Mouse (Mus musculus) hindbrain, embryonic 11.5 days (tissue): ENCODE data around the gene Alcam. TPM values are rescaled to one million over a fixed set of nuclear protein-coding genes. Genes with fewer than 3 reads are reported as not detected.

ENCODE experiments used
- ATAC-seq: fragments of 200-750 bp; cut with Nextera tagmentation; 2 replicates; pipeline ENCODE4 v1.8.0; 2017; ENCODE audit warnings: mild to moderate bottlenecking, moderate TSS enrichment, moderate library complexity; ENCODE audit not compliant: low FRiP score
- DNase-seq: peaks from one replicate; pipeline ENCODE4 v3.0.0-alpha.2; 2015; ENCODE audit warnings: low spot score
- H3K27ac ChIP-seq: fragments of 300-500 bp; sonication (generic); 2 replicates; pipeline ENCODE4 v1.5.1; 2014; ENCODE audit warnings: mild to moderate bottlenecking, low read depth, low read length
- H3K27me3 ChIP-seq: fragments of 300-500 bp; sonication (generic); 2 replicates; pipeline ENCODE4 v1.6.1; 2014; ENCODE audit warnings: mild to moderate bottlenecking, low read length, moderate library complexity, mixed read lengths; ENCODE audit not compliant: control insufficient read depth, insufficient read depth
- H3K36me3 ChIP-seq: fragments of 300-500 bp; sonication (generic); 2 replicates; pipeline ENCODE4 v1.6.1; 2014; ENCODE audit warnings: mild to moderate bottlenecking, low read length, moderate library complexity, mixed read lengths; ENCODE audit not compliant: control insufficient read depth, insufficient read depth
- H3K4me1 ChIP-seq: fragments of 300-500 bp; sonication (generic); replicated peaks from 2 replicates; pipeline ENCODE4 v1.6.1; 2014; ENCODE audit warnings: low read length, mixed read lengths; ENCODE audit not compliant: control insufficient read depth, insufficient read depth
- H3K4me2 ChIP-seq: fragments of 300-500 bp; sonication (generic); replicated peaks from 2 replicates; pipeline ENCODE4 v1.6.1; 2014; ENCODE audit warnings: mild to moderate bottlenecking, low read depth, low read length
- H3K4me3 ChIP-seq: fragments of 300-500 bp; sonication (generic); 2 replicates; pipeline ENCODE4 v1.5.1; 2014; ENCODE audit warnings: low read depth, low read length
- H3K9ac ChIP-seq: fragments of 300-500 bp; sonication (generic); 2 replicates; pipeline ENCODE4 v1.6.1; 2014; ENCODE audit warnings: low read depth, low read length
- H3K9me3 ChIP-seq: fragments of 300-500 bp; sonication (generic); 2 replicates; pipeline ENCODE4 v1.6.1; 2016; ENCODE audit warnings: low read length; ENCODE audit not compliant: control insufficient read depth
- WGBS: fragments of 180-500 bp; shearing (Covaris S2); extraction: QIAGEN DNeasy Blood & Tissue Kit; methylation state at CpG from one replicate; pipeline ENCODE4 v1.1.7; 2014; 5-methylcytosine and 5-hydroxymethylcytosine counted together
- polyA plus RNA-seq: library from polyadenylated mRNA; unstranded; fragments of >200 nt; fragmentation: Nextera tagmentation; extraction: Ambion mirVana; gene quantifications from 2 replicates; pipeline ENCODE4 v1.2.1, GENCODE M21; 2014

Alcam gene
- polyA plus RNA-seq, 1 experiment from 2014 or later = 84.9 TPM

- no peaks in the 10 kb centered on the region for H3K9me3 ChIP-seq
- no peak overlapping the region for H3K4me2 ChIP-seq
- H3K27ac ChIP-seq = no peak overlapping the region
- H3K9ac ChIP-seq = no peak overlapping the region
- H3K4me3 ChIP-seq = no peak overlapping the region
- H3K4me1 ChIP-seq = no peaks in the 10 kb centered on the region
- H3K36me3 ChIP-seq = no peaks in the 10 kb centered on the region
- no peaks in the 10 kb centered on the region for H3K27me3 ChIP-seq
- ATAC-seq (no peak), DNase-seq (no peak)
Measured at GRCm38 (mm10) chr16:52468426-52468825, 14.6 kb upstream of the Alcam start.

GRCm38 (mm10) chr16:52466770-52467169 is 12.9 kb upstream of the Alcam start:
- no peak overlapping the region for H3K9ac ChIP-seq
- H3K27me3 ChIP-seq = no peaks in the 10 kb centered on the region
- ATAC-seq (no peak), DNase-seq (no peak)
- no peaks in the 10 kb centered on the region for H3K4me1 ChIP-seq
- no peak overlapping the region for H3K4me3 ChIP-seq
- H3K4me2 ChIP-seq = no peak overlapping the region
- no peak overlapping the region for H3K27ac ChIP-seq
- no peaks in the 10 kb centered on the region for H3K36me3 ChIP-seq
- H3K9me3 ChIP-seq = no peaks in the 10 kb centered on the region
- WGBS = 87% methylated on average over 6 of the region's 6 CpGs

- DNase-seq (no peak), ATAC-seq (no peak)
- no peaks in the 10 kb centered on the region for H3K4me1 ChIP-seq
- H3K27me3 ChIP-seq = no peaks in the 10 kb centered on the region
- H3K4me3 ChIP-seq = no peak overlapping the region
- H3K9ac ChIP-seq = no peak overlapping the region
- H3K27ac ChIP-seq = no peak overlapping the region
- no peaks in the 10 kb centered on the region for H3K9me3 ChIP-seq
- WGBS = 81% methylated on average over 1 of the region's 1 CpGs
- no peaks in the 10 kb centered on the region for H3K36me3 ChIP-seq
- H3K4me2 ChIP-seq = no peak overlapping the region
Measured at GRCm38 (mm10) chr16:52464597-52464996, 10.7 kb upstream of the Alcam start.

GRCm38 (mm10) chr16:52452862-52453715 is 785 bp downstream of the Alcam start:
- Histone ChIP-seq H3K4me2 (peak overlapping the region; percentile 61), H3K27me3 (peaks cover 6% of the 10 kb centered on the region; the same call in 1 of the 2 replicates), H3K4me1 (peaks cover 2% of the 10 kb centered on the region; the same call in 1 of the 2 replicates), H3K27ac (no peak overlapping the region), H3K4me3 (peak overlapping the region; percentile 43), H3K9ac (no peak overlapping the region; the same call in 1 of the 2 replicates), H3K36me3 (no peaks in the 10 kb centered on the region), H3K9me3 (no peaks in the 10 kb centered on the region)
- DNase-seq (peak; percentile 98), ATAC-seq (peak; percentile 97)
- WGBS = 3% methylated on average over 50 of the region's 55 CpGs

GRCm38 (mm10) chr16:52452477-52452831 is 1.4 kb downstream of the Alcam start:
- ATAC-seq = no peak
- WGBS = under 1% methylated on average over 25 of the region's 26 CpGs
- Histone ChIP-seq H3K27me3 (peaks cover 6% of the 10 kb centered on the region; the same call in 1 of the 2 replicates), H3K9ac (peak overlapping the region; percentile 38), H3K36me3 (no peaks in the 10 kb centered on the region), H3K4me3 (peak overlapping the region; percentile 43), H3K27ac (no peak overlapping the region), H3K9me3 (no peaks in the 10 kb centered on the region), H3K4me1 (peaks cover 2% of the 10 kb centered on the region; the same call in 1 of the 2 replicates), H3K4me2 (peak overlapping the region; percentile 61)
- no peak for DNase-seq

- DNase-seq = no peak
- peaks cover 6% of the 10 kb centered on the region; the same call in 1 of the 2 replicates for H3K27me3 ChIP-seq
- no peaks in the 10 kb centered on the region for H3K9me3 ChIP-seq
- H3K27ac ChIP-seq = no peak overlapping the region
- peak overlapping the region; percentile 43 for H3K4me3 ChIP-seq
- no peaks in the 10 kb centered on the region for H3K36me3 ChIP-seq
- H3K9ac ChIP-seq = peak overlapping the region; percentile 38
- H3K4me2 ChIP-seq = peak overlapping the region; percentile 61
- 1% methylated on average over 23 of the region's 23 CpGs for WGBS
- no peak for ATAC-seq
- peaks cover 2% of the 10 kb centered on the region; the same call in 1 of the 2 replicates for H3K4me1 ChIP-seq
Measured at GRCm38 (mm10) chr16:52451786-52452476, 1.9 kb downstream of the Alcam start.

- Histone ChIP-seq H3K36me3 (no peaks in the 10 kb centered on the region), H3K4me3 (peak overlapping the region; percentile 43), H3K9me3 (no peaks in the 10 kb centered on the region), H3K27me3 (peaks cover 6% of the 10 kb centered on the region; the same call in 1 of the 2 replicates), H3K4me2 (peak overlapping the region; percentile 61), H3K9ac (peak overlapping the region; percentile 31), H3K4me1 (peaks cover 2% of the 10 kb centered on the region; the same call in 1 of the 2 replicates), H3K27ac (no peak overlapping the region)
- peak; percentile 53 for DNase-seq
- WGBS = under 1% methylated on average over 15 of the region's 15 CpGs
- no peak for ATAC-seq
Measured at GRCm38 (mm10) chr16:52451101-52451785, 2.6 kb downstream of the Alcam start.

GRCm38 (mm10) chr16:52450245-52451100 is 3.4 kb downstream of the Alcam start:
- peak overlapping the region; percentile 43 for H3K4me3 ChIP-seq
- H3K27me3 ChIP-seq = peaks cover 6% of the 10 kb centered on the region; the same call in 1 of the 2 replicates
- no peak overlapping the region for H3K27ac ChIP-seq
- no peaks in the 10 kb centered on the region for H3K9me3 ChIP-seq
- under 1% methylated on average over 28 of the region's 28 CpGs for WGBS
- peak overlapping the region; percentile 31 for H3K9ac ChIP-seq
- H3K4me2 ChIP-seq = peak overlapping the region; percentile 61
- DNase-seq (peak; percentile 59), ATAC-seq (no peak)
- H3K36me3 ChIP-seq = no peaks in the 10 kb centered on the region
- H3K4me1 ChIP-seq = peaks cover 2% of the 10 kb centered on the region; the same call in 1 of the 2 replicates
